Mouse (Mus musculus) limb, embryonic 11.5 days (tissue): Measurements from ENCODE around the gene Brwd1. TPM values are rescaled to one million over a fixed set of nuclear protein-coding genes. Genes with fewer than 3 reads are reported as not detected.
"Not testable (repeated sequence)": the region's sequence is repeated elsewhere in the genome, so short reads cannot be mapped to it uniquely, and the experiment has no call there.

Experiments used
- ATAC-seq: fragments of 200-750 bp; cut with Nextera tagmentation; 2 replicates; pipeline ENCODE4 v1.8.0; 2017; ENCODE audit warnings: low read depth; ENCODE audit not compliant: insufficient number of reproducible peaks, low FRiP score, low TSS enrichment
- DNase-seq: peaks from one replicate; pipeline ENCODE4 v3.0.0-alpha.2; 2015; ENCODE audit warnings: low spot score
- H3K27ac ChIP-seq: fragments of 300-500 bp; sonication (generic); replicated peaks from 2 replicates; pipeline ENCODE4 v1.5.1; 2014; ENCODE audit warnings: low read depth, mild to moderate bottlenecking, low read length
- H3K27me3 ChIP-seq: fragments of 300-500 bp; sonication (generic); 2 replicates; pipeline ENCODE4 v1.6.1; 2014; ENCODE audit warnings: mild to moderate bottlenecking, low read length, mixed read lengths; ENCODE audit not compliant: control insufficient read depth, insufficient read depth
- H3K36me3 ChIP-seq: fragments of 300-500 bp; sonication (generic); 2 replicates; pipeline ENCODE4 v1.6.1; 2014; ENCODE audit warnings: mild to moderate bottlenecking, low read length, moderate library complexity, mixed read lengths; ENCODE audit not compliant: control insufficient read depth, insufficient read depth
- H3K4me1 ChIP-seq: fragments of 300-500 bp; sonication (generic); 2 replicates; pipeline ENCODE4 v1.6.1; 2014; ENCODE audit warnings: low read length, mixed read lengths; ENCODE audit not compliant: control insufficient read depth, insufficient read depth
- H3K4me2 ChIP-seq: fragments of 300-500 bp; sonication (generic); 2 replicates; pipeline ENCODE4 v1.6.1; 2014; ENCODE audit warnings: low read depth, mild to moderate bottlenecking, moderate library complexity; ENCODE audit not compliant: severe bottlenecking
- H3K4me3 ChIP-seq: fragments of 300-500 bp; sonication (generic); 2 replicates; pipeline ENCODE4 v1.5.1; 2014; ENCODE audit warnings: low read depth, low read length
- H3K9ac ChIP-seq: fragments of 300-500 bp; sonication (generic); 2 replicates; pipeline ENCODE4 v1.6.1; 2014; ENCODE audit warnings: mild to moderate bottlenecking, low read length
- H3K9me3 ChIP-seq: fragments of 300-500 bp; sonication (generic); 2 replicates; pipeline ENCODE4 v1.6.1; 2016; ENCODE audit warnings: low read length; ENCODE audit not compliant: control insufficient read depth
- WGBS: fragments of 180-500 bp; shearing (Covaris S2); extraction: QIAGEN DNeasy Blood & Tissue Kit; methylation state at CpG from one replicate; pipeline ENCODE4 v1.1.7; 2014; 5-methylcytosine and 5-hydroxymethylcytosine counted together
- polyA plus RNA-seq: library from polyadenylated mRNA; unstranded; fragments of >200 nt; fragmentation: Nextera tagmentation; extraction: Ambion mirVana; gene quantifications from 2 replicates; pipeline ENCODE4 v1.2.1, GENCODE M21; 2014

Brwd1 gene
- polyA plus RNA-seq, 1 experiment from 2014 or later = 157 TPM

GRCm38 (mm10) chr16:96021045-96021444 is 61.3 kb downstream of the Brwd1 start:
- H3K27ac ChIP-seq = no peak overlapping the region
- no peaks in the 10 kb centered on the region for H3K27me3 ChIP-seq
- peaks cover 24% of the 10 kb centered on the region for H3K36me3 ChIP-seq
- H3K9ac ChIP-seq = no peak overlapping the region
- H3K4me3 ChIP-seq = no peak overlapping the region
- H3K9me3 ChIP-seq = no peaks in the 10 kb centered on the region
- DNase-seq (no peak), ATAC-seq (no peak)
- H3K4me2 ChIP-seq = no peak overlapping the region
- WGBS = 93% methylated on average over 10 of the region's 10 CpGs
- H3K4me1 ChIP-seq = no peaks in the 10 kb centered on the region

DNA sequence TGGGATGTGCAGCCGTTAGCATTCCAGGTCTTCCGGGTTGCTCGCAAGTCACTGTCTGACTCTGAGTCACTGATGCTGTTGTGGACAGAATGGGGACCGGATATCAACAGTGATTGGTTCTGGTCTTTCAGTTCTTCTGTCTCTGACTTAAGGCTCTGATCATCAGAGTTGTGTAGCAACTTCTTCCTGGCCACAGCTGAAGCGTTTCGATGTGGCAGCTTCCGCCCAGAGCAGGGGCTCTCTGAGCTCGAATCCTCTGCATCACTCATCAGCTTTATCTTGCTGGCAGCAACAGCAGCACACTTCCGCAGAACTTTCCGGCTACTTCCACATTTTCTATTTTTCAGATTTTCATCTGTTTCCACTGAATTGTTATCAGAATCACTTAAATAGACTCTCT is 73.2 kb downstream of the Brwd1 start:
- not testable (repeated sequence) for H3K4me1 ChIP-seq, DNase-seq, H3K9ac ChIP-seq, H3K4me2 ChIP-seq, H3K9me3 ChIP-seq, H3K27ac ChIP-seq, H3K36me3 ChIP-seq, ATAC-seq, H3K27me3 ChIP-seq, H3K4me3 ChIP-seq
- WGBS = no CpG with 5 or more reads among the region's 10 CpGs

DNA sequence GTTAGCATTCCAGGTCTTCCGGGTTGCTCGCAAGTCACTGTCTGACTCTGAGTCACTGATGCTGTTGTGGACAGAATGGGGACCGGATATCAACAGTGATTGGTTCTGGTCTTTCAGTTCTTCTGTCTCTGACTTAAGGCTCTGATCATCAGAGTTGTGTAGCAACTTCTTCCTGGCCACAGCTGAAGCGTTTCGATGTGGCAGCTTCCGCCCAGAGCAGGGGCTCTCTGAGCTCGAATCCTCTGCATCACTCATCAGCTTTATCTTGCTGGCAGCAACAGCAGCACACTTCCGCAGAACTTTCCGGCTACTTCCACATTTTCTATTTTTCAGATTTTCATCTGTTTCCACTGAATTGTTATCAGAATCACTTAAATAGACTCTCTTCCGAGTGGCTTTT is 78.0 kb downstream of the Brwd1 start:
- not testable (repeated sequence) for ATAC-seq, H3K4me3 ChIP-seq, H3K9ac ChIP-seq, H3K27me3 ChIP-seq, H3K4me2 ChIP-seq, H3K27ac ChIP-seq, H3K9me3 ChIP-seq, DNase-seq, H3K4me1 ChIP-seq
- peaks cover 11% of the 10 kb centered on the region; the same call in 1 of the 2 replicates for H3K36me3 ChIP-seq
- WGBS = no CpG with 5 or more reads among the region's 10 CpGs

DNA sequence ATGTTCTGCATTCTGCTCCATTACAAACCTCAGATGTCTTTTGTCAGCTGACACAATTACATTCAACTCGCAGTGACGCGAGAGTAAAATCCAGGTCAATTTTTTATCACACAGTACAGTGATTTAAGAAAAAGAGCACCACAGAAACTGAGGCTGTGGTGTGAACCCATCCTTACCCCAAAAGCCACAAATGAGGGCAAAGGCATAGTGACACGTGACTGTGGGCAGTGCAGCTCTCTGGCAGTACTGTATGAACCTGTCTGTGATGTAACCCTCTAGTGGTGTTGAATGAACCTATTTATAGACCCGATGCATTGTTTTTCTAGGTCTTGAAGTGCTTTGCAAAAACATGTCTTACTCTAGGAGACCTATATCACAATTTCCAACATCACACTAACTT is 83.0 kb downstream of the Brwd1 start:
- Histone ChIP-seq H3K4me3 (no peak overlapping the region), H3K27ac (no peak overlapping the region), H3K27me3 (no peaks in the 10 kb centered on the region), H3K9me3 (no peaks in the 10 kb centered on the region), H3K36me3 (peaks cover 8% of the 10 kb centered on the region; the same call in 1 of the 2 replicates), H3K4me1 (no peaks in the 10 kb centered on the region), H3K9ac (no peak overlapping the region), H3K4me2 (no peak overlapping the region)
- WGBS = 94% methylated on average over 5 of the region's 5 CpGs
- no peak for ATAC-seq
- DNase-seq = no peak

DNA sequence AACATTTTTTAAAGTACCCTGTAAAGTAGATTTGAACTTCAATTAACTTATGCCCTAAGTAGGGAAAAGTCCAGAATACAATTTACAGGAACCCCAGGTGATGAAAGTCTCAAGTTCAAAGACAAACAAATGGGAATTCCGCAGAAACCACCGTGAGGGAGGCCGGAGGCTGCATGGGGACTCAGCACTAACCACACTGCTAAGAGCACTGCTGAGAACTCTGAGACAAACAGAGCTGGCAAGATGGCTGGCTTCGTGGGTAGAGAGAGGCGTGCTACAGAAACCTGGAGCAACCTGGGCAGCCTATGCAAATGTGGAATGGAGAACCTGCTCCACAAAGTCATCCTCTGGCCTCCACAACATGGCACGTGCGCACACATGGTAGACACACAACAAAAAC is 86.2 kb downstream of the Brwd1 start:
- no peaks in the 10 kb centered on the region for H3K9me3 ChIP-seq
- DNase-seq (no peak), ATAC-seq (no peak)
- WGBS = 87% methylated on average over 7 of the region's 7 CpGs
- H3K27ac ChIP-seq = no peak overlapping the region
- H3K4me1 ChIP-seq = no peaks in the 10 kb centered on the region
- no peaks in the 10 kb centered on the region for H3K27me3 ChIP-seq
- no peak overlapping the region for H3K4me3 ChIP-seq
- H3K4me2 ChIP-seq = no peak overlapping the region
- H3K9ac ChIP-seq = no peak overlapping the region
- H3K36me3 ChIP-seq = peaks cover 3% of the 10 kb centered on the region; the same call in 1 of the 2 replicates

GRCm38 (mm10) chr16:95994576-95994975 is 87.8 kb downstream of the Brwd1 start:
- H3K9me3 ChIP-seq, H3K27me3 ChIP-seq, H3K36me3 ChIP-seq, H3K4me1 ChIP-seq, H3K9ac ChIP-seq, ATAC-seq, H3K4me3 ChIP-seq, H3K4me2 ChIP-seq, DNase-seq, H3K27ac ChIP-seq: not testable (repeated sequence)
- WGBS = 93% methylated on average over 4 of the region's 4 CpGs

DNA sequence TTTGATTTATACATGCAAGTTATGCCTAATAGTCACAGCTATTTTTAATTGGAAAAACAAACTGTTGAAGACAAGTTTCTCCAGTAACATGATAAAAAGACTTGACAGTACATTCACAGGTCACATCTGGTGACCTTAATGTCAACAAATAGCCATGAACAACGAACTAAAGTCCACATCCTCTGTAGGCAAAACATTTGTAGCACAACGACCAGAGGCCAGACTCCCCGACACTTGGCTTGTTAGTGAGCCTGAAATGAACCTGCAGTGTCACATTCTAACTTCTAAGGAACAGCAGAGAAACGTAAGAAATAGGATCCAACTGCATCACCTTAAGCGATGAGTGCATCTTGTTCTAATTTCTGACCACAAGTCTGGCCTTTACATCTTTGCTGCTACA is 89.7 kb downstream of the Brwd1 start:
- no peaks in the 10 kb centered on the region for H3K27me3 ChIP-seq
- no peak overlapping the region for H3K4me3 ChIP-seq
- no peaks in the 10 kb centered on the region for H3K36me3 ChIP-seq
- H3K9me3 ChIP-seq = no peaks in the 10 kb centered on the region
- DNase-seq (no peak), ATAC-seq (no peak)
- WGBS = 47% methylated on average over 5 of the region's 5 CpGs
- peaks cover 3% of the 10 kb centered on the region; the same call in 1 of the 2 replicates for H3K4me1 ChIP-seq
- H3K4me2 ChIP-seq = no peak overlapping the region
- no peak overlapping the region for H3K9ac ChIP-seq
- H3K27ac ChIP-seq = no peak overlapping the region

GRCm38 (mm10) chr16:95991122-95991900 is 91.0 kb downstream of the Brwd1 start:
- no peaks in the 10 kb centered on the region for H3K36me3 ChIP-seq
- peak; percentile 39 for DNase-seq

More at GRCm38 (mm10) chr16:95991122-95991900, 91.0 kb downstream of the Brwd1 start:
- ATAC-seq = no peak
- Histone ChIP-seq H3K4me1 (peaks cover 3% of the 10 kb centered on the region; the same call in 1 of the 2 replicates), H3K27me3 (no peaks in the 10 kb centered on the region), H3K4me3 (peak overlapping the region; percentile 77), H3K27ac (peak overlapping the region; percentile 84), H3K9ac (peak overlapping the region; percentile 89), H3K9me3 (no peaks in the 10 kb centered on the region), H3K4me2 (peak overlapping the region; percentile 47)
- 5% methylated on average over 10 of the region's 10 CpGs for WGBS
